Mouse (Mus musculus) liver, adult 2 months (tissue): Measurements from ENCODE around the gene Mylk3. TPM values are rescaled to one million over a fixed set of nuclear protein-coding genes. Genes with fewer than 3 reads are reported as not detected.

Experiments
- DNase-seq: peaks from one replicate; pipeline ENCODE4 v3.0.0-alpha.2; 2011; ENCODE audit warnings: low read depth, low spot score; ENCODE audit errors: extremely low read depth
- H3K27ac ChIP-seq: fragments of 200-500 bp; replicated peaks from 2 replicates; pipeline ENCODE4 v1.5.1; 2012; ENCODE audit warnings: low read depth, mild to moderate bottlenecking, control low read depth, inconsistent platforms, low read length; ENCODE audit not compliant: insufficient read depth
- H3K27me3 ChIP-seq: fragments of 200-500 bp; 2 replicates; pipeline ENCODE4 v1.6.1; 2012; ENCODE audit warnings: mild to moderate bottlenecking, moderate library complexity, low read length, inconsistent platforms; ENCODE audit not compliant: control insufficient read depth, insufficient read depth
- H3K36me3 ChIP-seq: fragments of 200-500 bp; 2 replicates; pipeline ENCODE4 v1.6.1; 2012; ENCODE audit warnings: low read length, inconsistent platforms; ENCODE audit not compliant: control insufficient read depth, insufficient read depth
- H3K4me1 ChIP-seq: fragments of 200-500 bp; 2 replicates; pipeline ENCODE4 v1.6.1; 2011; ENCODE audit warnings: low read length; ENCODE audit not compliant: control insufficient read depth, insufficient read depth
- H3K4me3 ChIP-seq: fragments of 200-500 bp; 2 replicates; pipeline ENCODE4 v1.5.1; 2011; ENCODE audit warnings: low read depth, mild to moderate bottlenecking, control low read depth, low read length, moderate library complexity; ENCODE audit not compliant: insufficient read depth
- H3K79me2 ChIP-seq: fragments of 200-500 bp; 2 replicates; pipeline ENCODE4 v1.6.1; 2012; ENCODE audit warnings: inconsistent platforms, mild to moderate bottlenecking, low read length, moderate library complexity; ENCODE audit not compliant: control insufficient read depth, insufficient read depth
- H3K9ac ChIP-seq: fragments of 200-500 bp; 2 replicates; pipeline ENCODE4 v1.6.1; 2012; ENCODE audit warnings: low read depth, mild to moderate bottlenecking, control low read depth, inconsistent platforms, low read length
- CTCF ChIP-seq: fragments of 200-500 bp; IDR thresholded peaks from 2 replicates; pipeline ENCODE4 v1.5.1; 2011; ENCODE audit warnings: low read depth, low read length, control low read depth
- POLR2A ChIP-seq: fragments of 200-500 bp; IDR thresholded peaks from 2 replicates; pipeline ENCODE4 v1.6.1; 2011; ENCODE audit warnings: low read length, control low read depth; ENCODE audit not compliant: insufficient read depth; ENCODE audit errors: extremely low read depth
- WGBS: fragments of 180-500 bp; shearing (Covaris S2); methylation state at CpG from one replicate; pipeline ENCODE4 v1.1.7; 2018; 5-methylcytosine and 5-hydroxymethylcytosine counted together
- polyA plus RNA-seq: library from polyadenylated mRNA; depleted of rRNA; stranded (reverse); fragments of >200 nt; gene quantifications from 2 replicates; pipeline ENCODE4 v1.2.3, GENCODE M21; 2012
- total RNA-seq: library from RNA; depleted of rRNA; stranded (reverse); fragments of >200 nt; gene quantifications from 2 replicates; pipeline ENCODE4 v1.2.3, GENCODE M21; 2014

Mylk3 gene
- total and polyA plus RNA-seq, 2 experiments, result 0.20 to 0.55 TPM

DNA sequence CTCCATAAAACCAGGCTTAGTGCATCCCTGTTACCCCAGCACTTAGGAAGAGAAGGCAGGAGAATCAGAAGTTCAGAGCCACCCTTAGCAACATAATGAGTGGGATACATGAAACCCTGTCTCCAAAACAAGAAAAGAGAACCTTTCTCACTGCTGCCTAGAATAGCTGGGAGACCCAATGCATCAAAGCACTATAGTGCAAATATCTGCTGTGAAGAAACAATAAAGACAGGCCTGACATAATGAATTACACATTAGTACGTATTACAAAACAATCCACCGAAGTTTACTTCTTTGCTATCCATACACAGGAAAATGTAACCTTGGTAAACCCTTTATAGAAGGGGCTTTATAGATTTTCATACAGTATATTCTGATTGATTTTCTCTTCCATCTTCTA is 77.6 kb downstream of the Mylk3 start:
- Histone ChIP-seq H3K27ac (no peak overlapping the region), H3K4me3 (no peak overlapping the region), H3K4me1 (no peaks in the 10 kb centered on the region; the same call in 1 of the 2 replicates), H3K9ac (no peak overlapping the region), H3K79me2 (no peaks in the 10 kb centered on the region), H3K36me3 (peaks cover 22% of the 10 kb centered on the region), H3K27me3 (no peaks in the 10 kb centered on the region)
- 91% methylated on average over 2 of the region's 2 CpGs for WGBS
- TF ChIP-seq POLR2A (no peak), CTCF (no peak)
- no peak for DNase-seq

DNA sequence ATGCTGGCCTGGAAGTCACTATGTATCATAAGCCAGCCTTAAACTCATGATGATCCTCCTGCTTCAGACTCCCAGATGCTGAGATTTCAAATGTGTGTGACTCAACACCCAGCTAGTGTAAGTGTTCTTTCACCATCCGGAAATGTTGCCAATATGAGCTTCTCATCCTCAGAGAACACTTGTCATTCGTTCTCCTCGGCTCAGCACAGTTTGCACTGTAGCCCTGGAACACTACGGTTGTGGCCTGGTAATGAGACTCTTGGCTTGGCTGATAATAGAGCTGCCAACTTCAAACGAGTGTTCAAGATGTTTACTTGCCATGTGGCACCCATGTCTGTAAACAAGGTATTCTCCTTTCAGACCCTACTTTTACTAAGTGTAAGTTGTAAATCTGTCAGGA is 82.6 kb downstream of the Mylk3 start:
- no peak for DNase-seq
- Histone ChIP-seq H3K36me3 (peaks cover 26% of the 10 kb centered on the region), H3K27me3 (no peaks in the 10 kb centered on the region), H3K4me3 (no peak overlapping the region), H3K27ac (no peak overlapping the region), H3K4me1 (peaks cover 4% of the 10 kb centered on the region), H3K9ac (no peak overlapping the region), H3K79me2 (peaks cover 12% of the 10 kb centered on the region)
- TF ChIP-seq POLR2A (no peak), CTCF (no peak)
- 74% methylated on average over 5 of the region's 5 CpGs for WGBS

DNA sequence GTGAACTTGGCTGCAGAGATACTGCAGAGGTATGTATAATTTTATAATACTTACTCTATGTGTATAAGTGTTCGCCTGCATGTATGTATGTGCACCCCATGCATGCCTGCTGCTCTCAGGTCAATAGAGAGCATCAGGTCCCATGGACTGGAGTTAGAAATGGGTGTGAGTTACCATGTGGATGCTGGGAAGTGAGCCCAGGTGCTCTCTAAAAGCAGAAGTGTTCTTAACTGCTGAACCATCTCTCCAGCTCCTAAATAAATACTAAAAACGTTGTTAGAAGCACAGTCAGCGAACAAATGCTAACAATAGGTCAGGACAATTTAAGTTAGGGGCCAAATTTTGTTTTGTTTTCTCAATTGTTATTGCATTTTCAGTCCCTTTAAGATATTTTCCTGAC is 83.2 kb downstream of the Mylk3 start:
- Histone ChIP-seq H3K27me3 (no peaks in the 10 kb centered on the region), H3K36me3 (peaks cover 23% of the 10 kb centered on the region), H3K9ac (no peak overlapping the region), H3K79me2 (peaks cover 13% of the 10 kb centered on the region), H3K4me1 (peaks cover 5% of the 10 kb centered on the region), H3K27ac (no peak overlapping the region), H3K4me3 (no peak overlapping the region)
- 78% methylated on average over 3 of the region's 3 CpGs for WGBS
- no peak for DNase-seq
- TF ChIP-seq POLR2A (no peak), CTCF (no peak)

DNA sequence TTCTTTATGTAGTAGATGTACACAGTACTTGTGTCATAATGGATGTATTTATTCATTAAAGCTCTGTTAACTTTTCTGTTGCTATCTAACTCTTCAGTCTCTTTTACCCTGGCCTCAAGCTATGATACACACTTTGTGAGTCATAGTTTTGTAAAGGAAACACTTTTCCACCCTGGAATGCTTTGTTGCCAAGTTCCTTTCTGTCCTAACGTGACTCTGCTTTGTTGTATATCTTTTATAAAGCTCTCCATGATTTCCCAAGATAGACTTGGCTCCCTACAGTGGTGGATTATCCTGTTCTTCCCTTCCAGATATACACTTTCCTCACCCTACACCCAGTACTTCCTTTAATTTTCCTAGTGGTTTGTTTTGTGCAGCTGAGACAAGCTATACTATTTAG is 84.2 kb downstream of the Mylk3 start:
- WGBS, result 51% methylated on average over 1 of the region's 1 CpGs
- no peak overlapping the region for H3K4me3 ChIP-seq
- no peak for DNase-seq
- H3K36me3 ChIP-seq, result peaks cover 18% of the 10 kb centered on the region
- H3K27me3 ChIP-seq, result no peaks in the 10 kb centered on the region
- peaks cover 5% of the 10 kb centered on the region for H3K4me1 ChIP-seq
- peaks cover 13% of the 10 kb centered on the region for H3K79me2 ChIP-seq
- TF ChIP-seq POLR2A (no peak), CTCF (no peak)
- H3K27ac ChIP-seq, result no peak overlapping the region
- no peak overlapping the region for H3K9ac ChIP-seq

- peak within 1 kb of the TSS; percentile 95 for H3K9ac ChIP-seq
- H3K27ac ChIP-seq, result peak within 1 kb of the TSS; percentile 85
- under 1% methylated on average over 63 of the region's 63 CpGs for WGBS
- peak within 1 kb of the TSS; percentile 96 for H3K4me3 ChIP-seq
- peak; percentile 84 for DNase-seq
- TF ChIP-seq POLR2A (peak; percentile 55; the same call in 1 of the 2 replicates), CTCF (no peak)
- H3K79me2 ChIP-seq, result peaks cover 13% of the 10 kb centered on the region
- H3K36me3 ChIP-seq, result peaks cover 6% of the 10 kb centered on the region; the same call in 1 of the 2 replicates
- H3K27me3 ChIP-seq, result no peaks in the 10 kb centered on the region
- H3K4me1 ChIP-seq, result peaks cover 5% of the 10 kb centered on the region
Observed at GRCm38 (mm10) chr8:85299434-85300077, 86.6 kb downstream of the Mylk3 start, which contains the start of the genes Orc6 and Vps35. TSS of gene Orc6 (plus strand) at chr8:85299632. TSS of gene Vps35 (minus strand) at chr8:85299802.
